Mouse (Mus musculus) embryonic fibroblast, embryonic 13.5 days (primary cell): Measurements from ENCODE around the gene Olfr675. TPM values are rescaled to one million over a fixed set of nuclear protein-coding genes. Genes with fewer than 3 reads are reported as not detected.
"Not testable (repeated sequence)": the region's sequence is repeated elsewhere in the genome, so short reads cannot be mapped to it uniquely, and the experiment has no call there.

Source experiments
- H3K27ac ChIP-seq: 2 replicates; pipeline ENCODE4 v1.5.1; 2012; ENCODE audit warnings: low read length, control low read depth, inconsistent platforms; ENCODE audit not compliant: insufficient read depth
- H3K4me1 ChIP-seq: 2 replicates; pipeline ENCODE4 v1.6.1; 2011; ENCODE audit warnings: low read length; ENCODE audit not compliant: control insufficient read depth, insufficient read depth
- H3K4me3 ChIP-seq: 2 replicates; pipeline ENCODE4 v1.5.1; 2011; ENCODE audit warnings: mild to moderate bottlenecking, control low read depth, low read length; ENCODE audit not compliant: insufficient read depth
- CTCF ChIP-seq: IDR thresholded peaks from 2 replicates; pipeline ENCODE4 v1.5.1; 2011; ENCODE audit warnings: mild to moderate bottlenecking, control low read depth, low read length, moderate library complexity, borderline replicate concordance; ENCODE audit not compliant: insufficient read depth
- POLR2A ChIP-seq: IDR thresholded peaks from 2 replicates; pipeline ENCODE4 v1.6.1; 2011; ENCODE audit warnings: low read depth, mild to moderate bottlenecking, control low read depth, low read length, moderate library complexity
- polyA plus RNA-seq: library from polyadenylated mRNA; stranded (reverse); fragments of >200 nt; gene quantifications from 2 replicates; pipeline ENCODE4 v1.2.4, GENCODE M21; 2011; ENCODE audit warnings: low read depth; ENCODE audit not compliant: missing spikeins, insufficient read length

Olfr675 gene
- not detected in 2 replicates for polyA plus RNA-seq

DNA sequence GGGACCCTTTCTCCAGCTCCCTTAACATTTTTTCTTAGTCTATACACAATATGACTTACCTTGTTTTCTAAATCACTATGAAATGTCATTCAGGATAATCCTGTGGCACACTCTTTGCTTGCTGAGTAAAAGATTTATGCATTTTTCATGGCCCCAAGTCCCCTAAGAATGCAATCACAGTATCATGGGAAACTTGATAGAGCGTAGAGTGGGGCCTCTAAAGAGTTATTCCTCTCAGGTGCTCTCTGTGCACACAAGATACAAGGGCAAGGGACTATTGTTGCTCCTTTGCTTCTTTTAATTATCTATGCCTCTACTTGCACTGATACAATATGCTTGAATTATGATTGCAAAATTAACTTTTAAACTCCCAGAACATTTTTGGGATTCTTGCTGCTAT, at the start of gene Olfr675:
Gene Olfr675, minus strand, starts transcription at position 101 of the 400 bp plus-strand sequence.
- Histone ChIP-seq H3K4me1 (no peaks in the 10 kb centered on the region), H3K27ac (no peak within 1 kb of the TSS), H3K4me3 (no peak within 1 kb of the TSS)
- no peak for TF ChIP-seq POLR2A
- TF ChIP-seq CTCF, result no peak

DNA sequence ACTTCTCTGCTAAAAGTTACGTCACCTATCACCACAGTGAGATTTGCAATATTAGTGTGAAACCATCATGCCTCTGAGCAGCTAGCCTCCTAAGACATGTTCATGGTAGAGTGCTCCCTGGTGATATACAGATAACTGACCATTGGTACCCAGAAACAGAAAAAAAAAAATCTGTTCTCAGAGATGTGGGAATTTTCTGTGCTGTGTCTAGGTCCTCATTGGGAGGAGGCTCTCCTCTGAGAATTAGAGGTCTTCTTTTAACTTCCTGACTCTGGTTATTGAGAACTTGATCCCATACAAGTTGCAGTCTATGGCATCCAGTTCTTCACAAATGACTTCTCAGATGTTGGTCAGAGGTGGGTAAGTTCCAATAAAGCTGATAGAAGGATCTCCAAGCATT, 35.9 kb upstream of the Olfr675 start, which contains the start of gene Olfr678:
Gene Olfr678, plus strand, starts transcription at position 301 of the 400 bp plus-strand sequence.
- H3K4me1 ChIP-seq, result no peaks in the 10 kb centered on the region
- TF ChIP-seq POLR2A, result no peak
- TF ChIP-seq CTCF, result no peak
- no peak within 1 kb of the TSS for H3K4me3 ChIP-seq
- no peak within 1 kb of the TSS for H3K27ac ChIP-seq

DNA sequence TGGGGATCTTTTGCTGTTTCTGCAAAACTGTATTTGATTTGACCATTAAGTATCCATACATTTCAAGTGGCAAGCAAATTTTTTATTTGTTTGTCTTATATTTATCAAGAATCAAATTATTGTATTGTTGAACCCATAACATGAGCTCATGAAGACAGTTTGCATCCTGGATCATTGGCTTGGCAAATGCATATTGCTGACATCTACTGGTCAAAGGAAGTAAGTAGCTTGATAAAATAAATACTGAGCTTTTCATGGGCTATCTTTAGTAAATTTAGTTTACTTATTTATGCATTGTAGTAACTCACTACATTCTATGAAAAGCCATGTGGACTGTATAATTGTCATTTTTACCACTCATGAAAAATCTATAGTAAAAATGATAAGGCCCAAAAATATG, 30.7 kb upstream of the Olfr675 start:
- H3K4me1 ChIP-seq, result no peaks in the 10 kb centered on the region
- TF ChIP-seq CTCF (no peak), POLR2A (no peak)
- H3K4me3 ChIP-seq, result no peak overlapping the region
- H3K27ac ChIP-seq, result no peak overlapping the region

DNA sequence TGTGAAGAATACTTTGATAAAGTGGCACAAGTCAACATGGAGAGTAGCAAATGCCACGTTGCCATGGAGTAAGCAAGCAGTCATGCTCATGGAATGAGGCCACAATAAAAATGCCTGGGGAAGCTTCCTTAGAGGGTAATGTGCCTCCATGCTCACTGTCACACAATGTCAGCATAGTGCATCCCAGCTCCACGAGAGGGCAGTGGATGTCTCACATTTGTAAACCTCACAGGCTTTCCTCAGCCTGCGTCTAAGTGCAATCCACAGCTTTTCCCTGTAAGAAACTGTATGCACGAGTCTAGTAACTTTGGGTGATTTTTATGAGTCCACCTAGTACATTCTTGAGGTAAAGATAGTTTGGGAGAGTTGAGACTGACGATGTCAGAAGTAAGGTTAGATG, 5.6 kb upstream of the Olfr675 start:
- H3K4me3 ChIP-seq, result not testable (repeated sequence)

DNA sequence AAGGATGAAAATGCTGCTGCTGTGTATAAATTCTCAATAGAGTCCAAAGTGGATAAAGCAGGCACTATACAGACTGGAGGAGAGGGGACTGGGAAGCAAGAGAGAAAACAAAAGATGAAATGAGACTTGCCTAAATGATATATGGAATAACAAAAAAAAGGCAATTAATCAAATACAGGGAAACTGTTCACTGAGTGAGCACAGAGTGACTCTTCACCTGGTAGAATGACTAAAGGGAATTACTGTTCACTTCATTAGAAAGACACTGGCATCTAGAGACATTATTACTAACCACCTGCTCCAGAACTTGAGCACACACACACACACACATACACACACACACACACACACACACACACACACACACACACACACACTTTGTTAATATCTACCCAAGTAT, 4.1 kb upstream of the Olfr675 start, which contains the start of gene Olfr676:
Gene Olfr676, plus strand, starts transcription at position 301 of the 400 bp plus-strand sequence.
- no peaks in the 10 kb centered on the region for H3K4me1 ChIP-seq
- no peak within 1 kb of the TSS for H3K27ac ChIP-seq
- no peak within 1 kb of the TSS for H3K4me3 ChIP-seq
- TF ChIP-seq POLR2A, result no peak
- no peak for TF ChIP-seq CTCF

More for the DNA sequence above, 5.6 kb upstream of the Olfr675 start:
- H3K4me1 ChIP-seq, H3K27ac ChIP-seq: not testable (repeated sequence)

DNA sequence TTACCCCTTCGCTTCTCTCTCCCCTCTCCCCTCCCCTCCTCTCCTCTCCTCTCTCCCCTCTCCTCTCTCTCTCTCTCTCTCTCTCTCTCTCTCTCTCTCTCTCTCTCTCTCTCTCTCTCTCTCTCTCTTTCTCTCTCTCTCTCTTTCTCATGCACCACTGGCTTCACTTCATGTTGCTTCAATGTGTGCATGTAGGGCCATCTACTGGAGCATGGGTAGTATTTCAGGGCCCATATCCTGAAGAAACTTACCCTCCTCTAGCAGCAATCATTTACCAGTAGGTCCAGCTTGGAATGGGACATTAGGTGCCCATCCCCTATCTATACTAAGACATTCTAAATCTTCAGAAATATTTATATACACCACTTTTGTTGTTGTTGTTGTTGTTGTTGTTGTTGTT, 5.7 kb downstream of the Olfr675 start:
- H3K4me1 ChIP-seq, result no peaks in the 10 kb centered on the region
- no peak overlapping the region for H3K4me3 ChIP-seq
- TF ChIP-seq POLR2A (no peak), CTCF (no peak)
- H3K27ac ChIP-seq, result no peak overlapping the region

DNA sequence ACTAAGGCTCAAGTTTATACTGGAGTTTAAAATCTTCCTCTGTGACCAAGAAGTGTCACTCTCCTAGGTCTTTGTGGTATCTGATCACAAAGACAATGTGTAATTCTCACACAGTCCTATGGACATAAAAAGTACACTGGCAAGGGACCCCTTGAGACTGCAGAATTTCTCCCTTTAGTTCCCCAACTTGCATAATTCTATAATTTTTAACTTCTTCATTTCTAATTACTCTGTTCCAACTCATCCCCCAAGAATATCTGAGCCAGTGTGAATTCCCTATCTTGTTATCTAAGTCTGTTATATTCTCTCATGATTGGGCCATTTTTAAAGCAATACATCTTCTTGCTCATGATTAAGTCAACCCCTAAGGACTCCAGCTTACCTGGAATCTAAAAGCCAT, 26.3 kb downstream of the Olfr675 start, which contains the start of gene Olfr672:
Gene Olfr672, minus strand, starts transcription at position 101 of the 400 bp plus-strand sequence.
- H3K27ac ChIP-seq, result no peak within 1 kb of the TSS
- TF ChIP-seq CTCF (no peak), POLR2A (no peak)

DNA sequence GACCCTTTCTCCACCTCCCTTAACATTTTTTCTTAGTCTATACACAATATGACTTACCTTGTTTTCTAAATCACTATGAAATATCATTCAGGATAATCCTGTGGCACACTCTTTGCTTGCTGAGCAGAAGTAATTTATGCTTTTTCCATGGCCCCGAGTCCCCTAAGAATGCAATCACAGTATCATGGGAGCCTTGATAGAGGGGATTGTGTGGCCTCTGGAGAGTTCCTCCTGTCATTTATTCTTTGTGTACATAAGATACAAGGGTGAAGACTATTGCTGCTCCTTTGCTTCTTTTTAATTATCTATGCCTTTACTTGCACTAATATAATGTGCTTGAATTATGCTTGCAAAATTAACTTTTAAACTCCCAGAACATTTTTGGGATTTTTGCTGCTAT, 49.2 kb downstream of the Olfr675 start, which contains the start of gene Olfr671:
Gene Olfr671, minus strand, starts transcription at position 101 of the 400 bp plus-strand sequence.
- Histone ChIP-seq H3K4me3 (no peak within 1 kb of the TSS), H3K27ac (no peak within 1 kb of the TSS), H3K4me1 (no peaks in the 10 kb centered on the region)
- TF ChIP-seq POLR2A (no peak), CTCF (no peak)

More for the DNA sequence above, 26.3 kb downstream of the Olfr675 start, which contains the start of gene Olfr672:
- H3K4me3 ChIP-seq, result no peak within 1 kb of the TSS
- no peaks in the 10 kb centered on the region for H3K4me1 ChIP-seq

DNA sequence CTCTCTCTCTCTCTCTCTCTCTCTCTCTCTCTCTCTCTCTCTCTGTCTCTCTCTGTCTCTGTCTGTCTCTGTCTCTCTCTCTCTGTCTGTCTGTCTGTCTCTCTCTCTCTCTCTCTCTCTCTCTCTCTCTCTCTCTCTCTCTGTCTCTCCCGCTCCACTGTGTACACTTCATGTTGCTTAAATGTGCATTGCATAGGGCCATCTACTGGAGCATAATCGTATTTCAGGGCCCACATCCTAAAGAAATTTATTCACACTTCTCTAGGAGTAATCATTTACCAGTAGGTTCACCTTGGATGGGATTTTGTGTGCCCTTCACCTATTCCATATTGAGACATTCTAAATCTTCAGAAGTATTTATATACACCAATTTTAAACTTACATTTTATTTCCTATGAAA, 55.8 kb downstream of the Olfr675 start:
- not testable (repeated sequence) for H3K4me1 ChIP-seq, H3K27ac ChIP-seq, H3K4me3 ChIP-seq

Other genes with a start within 250 kb of the Olfr675 start
- gene Usp17lb, start 185.9 kb downstream of the Olfr675 start, polyA plus RNA-seq, result not detected in 2 replicates
- gene Usp17la, start 171.5 kb downstream of the Olfr675 start, polyA plus RNA-seq, result not detected in 2 replicates
- not detected in 2 replicates for gene Olfr665, start 150.4 kb downstream of the Olfr675 start, polyA plus RNA-seq
- gene Olfr666, start 132.5 kb downstream of the Olfr675 start, polyA plus RNA-seq, result not detected in 2 replicates
- gene Olfr667, start 107.0 kb downstream of the Olfr675 start, polyA plus RNA-seq, result not detected in 2 replicates
- gene Olfr668, start 100.4 kb downstream of the Olfr675 start, polyA plus RNA-seq, result not detected in 2 replicates
- gene Olfr669, start 94.2 kb downstream of the Olfr675 start, polyA plus RNA-seq, result not detected in 2 replicates
- gene Olfr670, start 65.8 kb downstream of the Olfr675 start, polyA plus RNA-seq, result not detected in 2 replicates
- not detected in 2 replicates for gene Olfr671, start 49.3 kb downstream of the Olfr675 start, polyA plus RNA-seq
- gene Olfr672, start 26.4 kb downstream of the Olfr675 start, polyA plus RNA-seq, result not detected in 2 replicates
- gene Olfr676, start 4.2 kb upstream of the Olfr675 start, polyA plus RNA-seq, result not detected in 2 replicates
- gene Olfr677, start 22.9 kb upstream of the Olfr675 start, polyA plus RNA-seq, result not detected in 2 replicates
- gene Olfr678, start 36.0 kb upstream of the Olfr675 start, polyA plus RNA-seq, result not detected in 2 replicates
- not detected in 2 replicates for gene Olfr679, start 52.7 kb upstream of the Olfr675 start, polyA plus RNA-seq
- gene Olfr680-ps1, start 64.4 kb upstream of the Olfr675 start, polyA plus RNA-seq, result not detected in 2 replicates
- not detected in 2 replicates for gene Olfr681, start 88.4 kb upstream of the Olfr675 start, polyA plus RNA-seq
- not detected in 2 replicates for gene Olfr683, start 118.6 kb upstream of the Olfr675 start, polyA plus RNA-seq
- not detected in 2 replicates for gene Olfr684, start 135.2 kb upstream of the Olfr675 start, polyA plus RNA-seq
- gene Olfr685, start 157.6 kb upstream of the Olfr675 start, polyA plus RNA-seq, result not detected in 2 replicates
- not detected in 2 replicates for gene Olfr686, start 179.0 kb upstream of the Olfr675 start, polyA plus RNA-seq